Mouse (Mus musculus) cerebellum, adult 18-20 months (tissue): ENCODE measurements around the gene E130114P18Rik.

Experiments used
- DNase-seq, 2 experiments: peaks; one replicate each; pipeline ENCODE4 v3.0.0; 2021

Gene E130114P18Rik

GRCm38 (mm10) chr4:97751030-97751482 is 26.8 kb downstream of the E130114P18Rik start:
- DNase-seq: peak; percentile 89 to 93

- DNase-seq: no peak
These were observed 27.5 kb downstream of the E130114P18Rik start for GRCm38 (mm10) chr4:97750401-97750800.

- no peak for DNase-seq
These were observed 31.6 kb downstream of the E130114P18Rik start for GRCm38 (mm10) chr4:97746106-97746900.

- peak; percentile 79 to 88 for DNase-seq
These were observed 32.4 kb downstream of the E130114P18Rik start for GRCm38 (mm10) chr4:97745296-97746105.

- DNase-seq: no peak
These were observed 33.9 kb downstream of the E130114P18Rik start for GRCm38 (mm10) chr4:97743932-97744331.

- DNase-seq: no peak
These were observed 44.5 kb downstream of the E130114P18Rik start for GRCm38 (mm10) chr4:97733392-97733791.

GRCm38 (mm10) chr4:97730416-97730815 is 47.5 kb downstream of the E130114P18Rik start:
- no peak for DNase-seq

- DNase-seq: no peak
These were observed 47.9 kb downstream of the E130114P18Rik start for GRCm38 (mm10) chr4:97729999-97730398.

GRCm38 (mm10) chr4:97728520-97728919 is 49.4 kb downstream of the E130114P18Rik start:
- DNase-seq: no peak

GRCm38 (mm10) chr4:97723374-97723773 is 54.5 kb downstream of the E130114P18Rik start:
- DNase-seq: no peak

GRCm38 (mm10) chr4:97722666-97723065 is 55.2 kb downstream of the E130114P18Rik start:
- DNase-seq: no peak

GRCm38 (mm10) chr4:97714616-97715015 is 63.3 kb downstream of the E130114P18Rik start:
- no peak for DNase-seq

- DNase-seq: no peak
These were observed 63.7 kb downstream of the E130114P18Rik start for GRCm38 (mm10) chr4:97714101-97714615.

GRCm38 (mm10) chr4:97712547-97712946 is 65.3 kb downstream of the E130114P18Rik start:
- DNase-seq: no peak

- no peak for DNase-seq
These were observed 67.7 kb downstream of the E130114P18Rik start for GRCm38 (mm10) chr4:97710048-97710765.

GRCm38 (mm10) chr4:97707373-97708152 is 70.3 kb downstream of the E130114P18Rik start:
- no peak for DNase-seq

GRCm38 (mm10) chr4:97696684-97697615 is 80.9 kb downstream of the E130114P18Rik start:
- no peak for DNase-seq

- DNase-seq: no peak
These were observed 82.4 kb downstream of the E130114P18Rik start for GRCm38 (mm10) chr4:97695414-97696040.

GRCm38 (mm10) chr4:97693931-97694330 is 83.9 kb downstream of the E130114P18Rik start:
- DNase-seq: no peak

GRCm38 (mm10) chr4:97693054-97693453 is 84.8 kb downstream of the E130114P18Rik start:
- no peak for DNase-seq
